Mouse (Mus musculus) megakaryocyte, embryonic 14.5 days (primary cell): ENCODE results near the gene Slc18a3.

Experiments used
- FLI1 ChIP-seq: IDR thresholded peaks from 2 replicates; pipeline ENCODE4 v1.6.1; 2012; ENCODE audit warnings: low read length, inconsistent platforms, mixed read lengths
- GATA1 ChIP-seq: IDR thresholded peaks from 3 replicates; pipeline ENCODE4 v1.6.1; 2012; ENCODE audit warnings: mixed read lengths, low read length, inconsistent platforms, borderline replicate concordance

DNA sequence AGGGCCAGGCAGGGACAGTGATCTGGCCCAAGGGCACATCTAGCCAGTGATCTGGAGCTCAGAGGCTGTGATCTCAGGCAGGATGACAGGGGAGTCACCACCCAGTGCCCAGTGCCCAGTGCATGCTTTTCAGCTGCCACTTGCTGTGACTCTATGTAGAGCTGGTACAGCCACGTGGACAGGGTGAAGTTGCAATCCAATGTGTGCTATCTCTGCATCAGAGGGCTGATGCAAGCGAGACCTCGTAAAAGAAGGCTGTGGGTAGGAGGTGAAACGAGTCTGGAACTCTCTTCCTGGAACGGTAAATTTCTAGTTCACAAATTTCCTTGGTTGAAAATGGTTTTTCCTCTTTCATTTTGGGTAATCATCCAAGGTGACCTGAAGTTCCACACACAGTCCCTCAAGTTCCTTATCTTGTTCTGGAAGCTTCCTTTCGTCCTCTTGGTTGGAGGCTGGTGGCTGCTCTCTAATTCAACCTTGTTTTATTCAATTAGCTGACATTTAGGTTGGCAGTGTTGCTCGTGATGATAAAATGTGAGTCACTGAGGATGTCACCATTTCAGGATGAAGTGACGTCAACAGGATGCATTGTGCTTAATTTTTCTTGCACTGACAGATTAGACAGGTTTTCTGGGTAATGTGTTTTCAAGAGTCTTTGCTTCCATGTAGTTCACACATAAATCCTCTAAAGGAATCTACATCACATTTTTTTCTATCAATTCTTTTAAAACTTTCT lies 31.6 kb upstream of the Slc18a3 start:
- TF ChIP-seq GATA1 (no peak), FLI1 (no peak)
